Mouse (Mus musculus) spleen, adult 2 months (tissue): ENCODE data around the gene Prkci. TPM values are rescaled to one million over a fixed set of nuclear protein-coding genes. Genes with fewer than 3 reads are reported as not detected.

Experiments used
- DNase-seq, 2 experiments: peaks; one replicate each; pipeline versions ENCODE4 v3.0.0 to v3.0.0-alpha.2; 2012 to 2021; ENCODE audit warnings: low spot score in 2 of 2, low read depth in 1 of 2
- H3K27ac ChIP-seq: fragments of 200-500 bp; 2 replicates; pipeline ENCODE4 v1.5.1; 2012; ENCODE audit warnings: low read length, inconsistent platforms; ENCODE audit not compliant: insufficient read depth
- H3K27me3 ChIP-seq: fragments of 200-500 bp; 2 replicates; pipeline ENCODE4 v1.6.1; 2012; ENCODE audit warnings: mild to moderate bottlenecking, moderate library complexity, low read length, inconsistent platforms; ENCODE audit not compliant: control insufficient read depth, insufficient read depth
- H3K36me3 ChIP-seq: fragments of 200-500 bp; 2 replicates; pipeline ENCODE4 v1.6.1; 2012; ENCODE audit warnings: mild to moderate bottlenecking, low read length, inconsistent platforms; ENCODE audit not compliant: control insufficient read depth, insufficient read depth
- H3K4me1 ChIP-seq: fragments of 200-500 bp; 2 replicates; pipeline ENCODE4 v1.6.1; 2011; ENCODE audit warnings: inconsistent platforms; ENCODE audit not compliant: control insufficient read depth, insufficient read depth, insufficient read length
- H3K4me3 ChIP-seq: fragments of 200-500 bp; 2 replicates; pipeline ENCODE4 v1.5.1; 2011; ENCODE audit warnings: mild to moderate bottlenecking, inconsistent platforms; ENCODE audit not compliant: insufficient read depth, insufficient read length; ENCODE audit errors: extremely low read depth
- CTCF ChIP-seq: fragments of 200-500 bp; IDR thresholded peaks from 2 replicates; pipeline ENCODE4 v1.5.1; 2011; ENCODE audit warnings: mild to moderate bottlenecking, inconsistent platforms; ENCODE audit not compliant: insufficient read depth, insufficient read length, insufficient replicate concordance; ENCODE audit errors: extremely low read depth
- POLR2A ChIP-seq: fragments of 200-500 bp; IDR thresholded peaks from 2 replicates; pipeline ENCODE4 v1.6.1; 2011; ENCODE audit warnings: low read depth, low read length, inconsistent platforms
- WGBS: fragments of 180-500 bp; shearing (Covaris S2); methylation state at CpG from one replicate; pipeline ENCODE4 v1.1.7; 2018; 5-methylcytosine and 5-hydroxymethylcytosine counted together
- polyA plus RNA-seq: library from polyadenylated mRNA; depleted of rRNA; stranded (reverse); fragments of >200 nt; gene quantifications from 2 replicates; pipeline ENCODE4 v1.2.3, GENCODE M21; 2012

Prkci gene
- polyA plus RNA-seq, 1 experiment: 3.7 TPM

- peak overlapping the region; percentile 77 for H3K27ac ChIP-seq
- H3K4me1 ChIP-seq: peaks cover 18% of the 10 kb centered on the region
- no peaks in the 10 kb centered on the region for H3K27me3 ChIP-seq
- TF ChIP-seq CTCF (no peak), POLR2A (no peak)
- H3K36me3 ChIP-seq: no peaks in the 10 kb centered on the region
- 1% methylated on average over 31 of the region's 39 CpGs for WGBS
- DNase-seq: no peak
- peak overlapping the region; percentile 71 for H3K4me3 ChIP-seq
These were observed 99.6 kb downstream of the Prkci start for GRCm38 (mm10) chr3:31095179-31095490.

DNA sequence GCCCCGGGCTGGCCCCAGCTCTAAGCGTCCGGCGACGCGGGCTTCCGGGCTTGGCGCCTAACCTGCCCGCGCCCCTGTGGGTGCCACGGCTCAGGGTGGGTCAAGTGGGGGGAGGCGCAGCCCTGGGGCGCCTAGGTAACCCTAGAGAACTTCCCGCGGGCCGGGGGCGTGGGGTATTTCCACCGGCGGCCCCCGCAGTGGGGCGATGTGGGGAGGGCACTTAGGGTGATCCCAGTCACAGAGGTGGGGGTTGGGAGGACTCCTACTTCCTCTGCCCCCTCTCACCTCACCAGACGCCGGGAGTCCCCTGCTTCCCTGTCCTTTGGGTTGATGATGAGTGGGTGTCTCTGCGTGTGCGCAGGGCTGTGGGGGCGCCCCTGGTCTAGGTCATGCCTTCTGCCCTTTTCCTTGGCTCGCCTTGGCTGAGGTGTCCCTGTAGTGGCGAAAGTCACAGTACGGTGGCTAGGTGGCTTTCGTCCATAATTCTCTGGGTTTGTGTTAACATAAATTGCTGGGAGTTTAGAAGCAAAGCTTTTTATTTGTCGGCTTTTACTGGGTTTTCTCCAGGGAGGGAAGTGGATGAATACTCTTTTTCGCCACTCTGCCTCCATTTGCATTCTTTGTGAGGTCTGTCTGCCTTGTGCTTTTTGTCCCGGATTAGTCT is 100.1 kb downstream of the Prkci start:
- peaks cover 16% of the 10 kb centered on the region for H3K4me1 ChIP-seq
- DNase-seq: peak in 1 of 2 experiments; percentile 53

GRCm38 (mm10) chr3:31096155-31097101 is 100.9 kb downstream of the Prkci start:
- no peak for DNase-seq
- Histone ChIP-seq H3K36me3 (no peaks in the 10 kb centered on the region), H3K4me3 (no peak overlapping the region), H3K4me1 (peaks cover 19% of the 10 kb centered on the region), H3K27ac (0 out of 2 replicates have a peak overlapping the region, but pooled peaks have one; percentile 77), H3K27me3 (no peaks in the 10 kb centered on the region)
- TF ChIP-seq CTCF: no peak
- TF ChIP-seq POLR2A: no peak
- WGBS: 59% methylated on average over 10 of the region's 10 CpGs

More for the DNA sequence above, 100.1 kb downstream of the Prkci start:
- TF ChIP-seq CTCF: no peak
- H3K4me3 ChIP-seq: peak overlapping the region; percentile 71
- H3K27me3 ChIP-seq: no peaks in the 10 kb centered on the region
- H3K36me3 ChIP-seq: no peaks in the 10 kb centered on the region
- peak overlapping the region; percentile 77 for H3K27ac ChIP-seq
- WGBS: 1% methylated on average over 33 of the region's 33 CpGs

GRCm38 (mm10) chr3:31097102-31097720 is 101.7 kb downstream of the Prkci start:
- Histone ChIP-seq H3K36me3 (no peaks in the 10 kb centered on the region), H3K27ac (no peak overlapping the region), H3K27me3 (no peaks in the 10 kb centered on the region), H3K4me1 (peaks cover 19% of the 10 kb centered on the region), H3K4me3 (no peak overlapping the region)
- DNase-seq: no peak
- TF ChIP-seq POLR2A (no peak), CTCF (no peak)
- 90% methylated on average over 13 of the region's 13 CpGs for WGBS

GRCm38 (mm10) chr3:31097976-31098375 is 102.4 kb downstream of the Prkci start:
- no peak for TF ChIP-seq CTCF
- no peak for TF ChIP-seq POLR2A

DNA sequence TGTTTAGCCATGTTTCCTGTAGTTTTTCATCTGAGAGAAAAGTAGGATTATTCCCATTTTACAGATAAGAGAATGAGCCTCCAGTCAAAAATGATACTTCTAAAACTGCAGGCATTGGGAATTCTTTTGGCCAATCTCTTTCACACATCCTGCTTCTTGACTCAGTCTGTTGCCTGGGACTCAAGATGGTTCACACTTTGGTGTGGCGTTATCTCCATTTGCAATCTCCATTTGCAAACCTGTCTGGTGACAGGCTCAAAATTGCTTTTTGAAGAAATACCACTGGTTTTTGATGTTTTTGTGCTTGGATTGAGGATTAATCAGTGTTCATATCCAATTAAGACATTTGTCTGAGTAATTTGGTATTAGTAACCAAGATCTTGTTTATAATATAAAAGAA is 103.0 kb downstream of the Prkci start:
- TF ChIP-seq POLR2A (no peak), CTCF (no peak)
- WGBS: 84% methylated on average over 1 of the region's 1 CpGs
- no peak overlapping the region for H3K27ac ChIP-seq

More at GRCm38 (mm10) chr3:31097976-31098375, 102.4 kb downstream of the Prkci start:
- H3K27me3 ChIP-seq: no peaks in the 10 kb centered on the region
- peaks cover 19% of the 10 kb centered on the region for H3K4me1 ChIP-seq
- WGBS: 81% methylated on average over 11 of the region's 11 CpGs
- no peak overlapping the region for H3K27ac ChIP-seq
- no peak overlapping the region for H3K4me3 ChIP-seq
- no peaks in the 10 kb centered on the region for H3K36me3 ChIP-seq
- DNase-seq: no peak

More for the DNA sequence above, 103.0 kb downstream of the Prkci start:
- H3K27me3 ChIP-seq: no peaks in the 10 kb centered on the region
- no peaks in the 10 kb centered on the region for H3K36me3 ChIP-seq
- no peak overlapping the region for H3K4me3 ChIP-seq
- peaks cover 16% of the 10 kb centered on the region for H3K4me1 ChIP-seq
- DNase-seq: no peak
